Mouse (Mus musculus) thymus, adult 2 months (tissue): ENCODE measurements at regions not wholly inside any gene's neighbourhood (a gene's known extent, or its start where the extent isn't known, plus 50 kb on each side); places are given as distances from the start of the nearest gene placed in this dataset.

ENCODE experiments used
- CTCF ChIP-seq: fragments of 200-500 bp; IDR thresholded peaks from 2 replicates; pipeline ENCODE4 v1.5.1; 2012; ENCODE audit warnings: mild to moderate bottlenecking, control low read depth, low read length, moderate library complexity, borderline replicate concordance; ENCODE audit not compliant: control insufficient read depth, poor library complexity, insufficient read depth; ENCODE audit errors: extremely low read depth
- POLR2A ChIP-seq: fragments of 200-500 bp; IDR thresholded peaks from 2 replicates; pipeline ENCODE4 v1.6.1; 2012; ENCODE audit warnings: mild to moderate bottlenecking, low read length, control low read depth, moderate library complexity; ENCODE audit not compliant: control insufficient read depth, poor library complexity, insufficient read depth; ENCODE audit errors: extremely low read depth

DNA sequence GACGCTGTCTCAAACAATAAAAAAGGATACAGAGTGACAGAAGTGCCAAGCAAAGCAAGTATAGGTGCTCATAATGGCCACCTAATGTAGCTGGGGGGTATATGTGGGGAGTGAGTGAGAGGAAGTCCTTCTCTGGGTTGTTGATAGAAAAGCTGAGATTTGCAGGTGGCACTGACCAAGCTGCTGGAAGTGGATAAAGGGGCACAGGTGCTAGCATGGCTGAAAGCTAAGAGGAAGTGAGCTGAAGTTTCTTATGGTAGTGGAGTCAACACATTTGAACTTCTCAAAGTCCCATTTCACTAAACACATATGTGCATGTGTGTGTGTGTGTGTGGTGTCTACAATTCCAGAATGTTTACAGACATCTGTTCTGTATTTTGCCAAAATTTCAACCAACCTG lies 94.0 kb downstream of the Tmsb4x start:
- no peak for TF ChIP-seq CTCF
- TF ChIP-seq POLR2A, result no peak
